Comparison of ENCODE assay signal across 11 mouse cellular contexts in the genomic region with DNA sequence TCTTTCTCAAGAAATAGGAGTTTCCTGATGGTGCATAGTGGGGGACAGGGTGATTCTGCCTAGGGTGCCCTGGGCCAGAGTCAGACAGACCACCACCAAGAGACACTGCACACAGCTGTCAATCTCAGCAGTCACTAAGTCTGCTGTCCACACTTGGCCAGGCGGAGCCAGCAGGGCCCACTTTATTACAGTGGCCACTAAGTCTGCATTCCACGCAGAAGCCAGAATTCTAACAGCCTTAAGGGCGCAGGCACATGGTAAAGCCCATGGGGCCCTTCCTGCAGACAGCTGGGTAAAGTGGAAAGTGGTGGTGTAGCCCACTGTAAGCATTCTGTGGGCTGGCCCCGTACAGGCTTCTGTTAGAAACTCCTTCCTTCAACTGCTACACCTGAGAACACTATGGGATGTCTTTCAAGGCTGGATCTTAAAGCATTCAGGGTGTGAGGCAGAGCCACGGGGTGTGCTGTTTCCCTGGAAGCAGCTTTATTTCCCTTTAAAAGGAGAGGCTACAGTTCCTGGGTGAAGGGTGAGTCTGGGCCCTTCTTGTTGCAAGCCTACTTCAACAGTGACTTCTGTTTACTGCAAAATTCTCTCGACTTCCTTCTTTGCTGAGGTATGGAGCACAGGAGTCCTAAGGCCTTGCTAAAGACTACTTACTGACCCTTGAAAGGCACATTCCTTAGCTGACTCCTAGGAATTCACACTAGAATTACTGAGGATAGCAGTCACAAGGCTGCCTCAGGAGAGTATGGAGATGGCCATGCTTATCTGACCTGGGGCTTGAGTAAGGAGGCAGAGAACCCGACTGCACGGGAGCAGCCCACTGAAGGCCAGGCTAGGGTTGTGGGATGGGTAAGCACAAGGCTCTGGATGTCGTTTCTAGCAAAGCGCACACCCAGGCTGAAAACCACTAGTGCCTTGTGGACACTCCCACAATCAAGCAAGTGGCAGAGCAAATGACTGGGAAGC. TPM values are rescaled to one million over a fixed set of nuclear protein-coding genes. Genes with fewer than 3 reads are reported as not detected.
DNase-seq lines count a peak whose midpoint lies in the region; ATAC-seq and TF ChIP-seq lines count a peak whose summit lies in the region.
"Had no signal": no experiment of that assay in that cellular context is flagged by ENCODE, and none has a peak within 500 bp of the region (broad histone marks: within the 10 kb centered on the region; RNA-seq: fewer than 3 reads in every experiment).

No protein-coding gene starts in this region.

- peaks cover 63% of the 10 kb centered on the region for H3K4me1 ChIP-seq in forebrain, embryonic 10.5 days
- peaks cover 3% of the 10 kb centered on the region; the same call in 1 of the 2 replicates for H3K4me1 ChIP-seq in forebrain, postnatal 0 days (ENCODE audit: insufficient read depth)
- H3K4me1 ChIP-seq in lung, adult 2 months (ENCODE audit: control insufficient read depth, insufficient read depth, low read length), result peaks cover 86% of the 10 kb centered on the region
- H3K4me1 ChIP-seq in kidney, postnatal 0 days (replicated peaks; ENCODE audit: insufficient read depth, low read length), result peaks cover 43% of the 10 kb centered on the region
- H3K4me1 ChIP-seq in small intestine, adult 2 months (ENCODE audit: control insufficient read depth, insufficient read depth, insufficient read length, low read length), result peaks cover 62% of the 10 kb centered on the region

- peak overlapping the region; percentile 76 for H3K27ac ChIP-seq in forebrain, embryonic 10.5 days
- no peak overlapping the region for H3K27ac ChIP-seq in forebrain, postnatal 0 days (ENCODE audit: low read depth, low read length)
- peak overlapping the region; percentile 88 for H3K27ac ChIP-seq in kidney, postnatal 0 days
- peak overlapping the region; percentile 58 for H3K27ac ChIP-seq in small intestine, adult 2 months (ENCODE audit: insufficient read depth, low read depth, low read length)

- peak; percentile 4; the same call in 1 of the 2 replicates for TF ChIP-seq POLR2A in lung, adult 2 months (IDR thresholded peaks at IDR 0.05; ENCODE audit: borderline replicate concordance, extremely low read depth, low read depth, low read length)
- no peak for TF ChIP-seq POLR2A in small intestine, adult 2 months (IDR thresholded peaks at IDR 0.05; ENCODE audit: low read depth, low read length)

- TF ChIP-seq CTCF in forebrain, postnatal 0 days (IDR thresholded peaks at IDR 0.05; ENCODE audit: low read depth), result no peak
- TF ChIP-seq CTCF in lung, adult 2 months (IDR thresholded peaks at IDR 0.05; ENCODE audit: insufficient read depth, low read length), result no peak
- TF ChIP-seq CTCF in kidney, postnatal 0 days (IDR thresholded peaks at IDR 0.05; ENCODE audit: low read depth), result no peak
- TF ChIP-seq CTCF in small intestine, adult 2 months (IDR thresholded peaks at IDR 0.05; ENCODE audit: extremely low read depth, insufficient read length, insufficient replicate concordance, low read depth, low read length), result no peak

- H3K4me2 ChIP-seq in forebrain, postnatal 0 days (ENCODE audit: low read depth), result no peak overlapping the region
- H3K4me2 ChIP-seq in kidney, postnatal 0 days (ENCODE audit: low read length), result no peak overlapping the region

- H3K9me3 ChIP-seq in forebrain, embryonic 10.5 days, result no peaks in the 10 kb centered on the region
- no peaks in the 10 kb centered on the region for H3K9me3 ChIP-seq in forebrain, postnatal 0 days (ENCODE audit: low read length)
- no peaks in the 10 kb centered on the region for H3K9me3 ChIP-seq in kidney, postnatal 0 days (replicated peaks; ENCODE audit: low read length)

- H3K4me3 ChIP-seq in forebrain, embryonic 10.5 days, result peak overlapping the region; percentile 8; the same call in 1 of the 2 replicates
- H3K4me3 ChIP-seq in forebrain, postnatal 0 days (ENCODE audit: low read depth, low read length), result no peak overlapping the region
- H3K4me3 ChIP-seq in lung, adult 2 months (replicated peaks; ENCODE audit: extremely low read depth, low read depth, low read length), result no peak overlapping the region
- H3K4me3 ChIP-seq in kidney, postnatal 0 days (replicated peaks; ENCODE audit: low read depth, low read length), result no peak overlapping the region
- no peak overlapping the region for H3K4me3 ChIP-seq in small intestine, adult 2 months (ENCODE audit: low read depth, low read length)

- H3K27me3 ChIP-seq in forebrain, embryonic 10.5 days (ENCODE audit: poor library complexity, severe bottlenecking), result no peaks in the 10 kb centered on the region
- no peaks in the 10 kb centered on the region for H3K27me3 ChIP-seq in forebrain, postnatal 0 days (ENCODE audit: insufficient read depth, low read length)
- H3K27me3 ChIP-seq in kidney, postnatal 0 days (ENCODE audit: insufficient read depth, low read length), result no peaks in the 10 kb centered on the region
- H3K27me3 ChIP-seq in small intestine, adult 2 months (ENCODE audit: control insufficient read depth, insufficient read depth, low read length), result no peaks in the 10 kb centered on the region

- intact Hi-C loops in left cerebral cortex, postnatal 10 days (cut with DNase I), result no loop called here
- intact Hi-C loops in left cerebral cortex, postnatal 25 days (cut with DNase I), result no loop called here

- no peak overlapping the region for H3K9ac ChIP-seq in forebrain, postnatal 0 days
- H3K9ac ChIP-seq in kidney, postnatal 0 days (ENCODE audit: low read depth, low read length), result peak overlapping the region; percentile 35; the same call in 1 of the 2 replicates

- peaks cover 7% of the 10 kb centered on the region; the same call in 1 of the 2 replicates for H3K36me3 ChIP-seq in forebrain, embryonic 10.5 days (replicated peaks)
- peaks cover 3% of the 10 kb centered on the region; the same call in 1 of the 2 replicates for H3K36me3 ChIP-seq in forebrain, postnatal 0 days (ENCODE audit: insufficient read depth)
- H3K36me3 ChIP-seq in kidney, postnatal 0 days (ENCODE audit: insufficient read depth, low read length), result no peaks in the 10 kb centered on the region
- H3K36me3 ChIP-seq in small intestine, adult 2 months (ENCODE audit: control insufficient read depth, insufficient read depth, low read length), result no peaks in the 10 kb centered on the region

- 55% methylated on average over 10 of the region's 10 CpGs for WGBS in forebrain, embryonic 10.5 days
- WGBS in forebrain, postnatal 0 days, result 51% methylated on average over 10 of the region's 10 CpGs
- WGBS in lung, adult 2 months, result 29% methylated on average over 10 of the region's 10 CpGs
- WGBS in kidney, postnatal 0 days, result 39% methylated on average over 10 of the region's 10 CpGs
- 47% methylated on average over 10 of the region's 10 CpGs for WGBS in small intestine, adult 2 months

- ATAC-seq in forebrain, postnatal 0 days, result no peak
- peak; percentile 43; the same call in 1 of the 2 replicates for ATAC-seq in kidney, postnatal 0 days (replicated peaks; ENCODE audit: low FRiP score, low read depth)
- ATAC-seq: activated CD4-positive, CD25-positive, alpha-beta regulatory T cell, adult 4 months had no signal

- DNase-seq in forebrain, embryonic 10.5 days (ENCODE audit: extremely low spot score, low spot score), result no peak
- DNase-seq in forebrain, postnatal 0 days, result no peak
- peak; percentile 61 for DNase-seq in lung, adult 2 months
- DNase-seq in lung, postnatal 14 days, result no peak
- DNase-seq in kidney, postnatal 0 days (ENCODE audit: low spot score), result peak; percentile 61
- no peak for DNase-seq in left cerebral cortex, postnatal 10 days (ENCODE audit: extremely low spot score in 1 of 2, low spot score in 2 of 2)
- DNase-seq in left cerebral cortex, postnatal 25 days (ENCODE audit: low spot score in 2 of 2), result no peak

RNA-seq across cellular contexts. Expression of a gene that starts 2.6 kb away (rescaled TPM):
- 0.21 TPM in 1 of 2 replicates, not detected in the other for polyA plus RNA-seq in forebrain, embryonic 10.5 days (2016; fragmentation: Nextera tagmentation; extraction: Ambion mirVana)
- total RNA-seq in forebrain, postnatal 0 days (2014; rRNA removed), result not detected in 2 replicates
- not detected in 2 replicates for polyA plus RNA-seq in forebrain, postnatal 0 days (2015; fragmentation: Nextera tagmentation; extraction: Ambion mirVana)
- polyA plus RNA-seq in lung, adult 2 months (2012; rRNA removed), result not detected in 2 replicates
- polyA plus RNA-seq in kidney, postnatal 0 days (2015; fragmentation: Nextera tagmentation; extraction: Ambion mirVana), result not detected in 2 replicates
- polyA plus RNA-seq in small intestine, adult 2 months (2012; rRNA removed), result not detected in 2 replicates
- not detected for total RNA-seq in left cerebral cortex, postnatal 10 days (2021)
- not detected for total RNA-seq in left cerebral cortex, postnatal 25 days (2021)
- polyA plus RNA-seq: embryonic facial prominence, embryonic 14.5 days; large intestine, adult 2 months had no signal

RNA-seq across cellular contexts. Expression of a gene that starts 24.7 kb away (rescaled TPM):
- polyA plus RNA-seq in forebrain, embryonic 10.5 days (2016; fragmentation: Nextera tagmentation; extraction: Ambion mirVana), result 23.1 and 23.8 TPM in 2 replicates
- total RNA-seq in forebrain, postnatal 0 days (2014; rRNA removed), result 25.5 and 32.0 TPM in 2 replicates
- 24.8 and 32.0 TPM in 2 replicates for polyA plus RNA-seq in forebrain, postnatal 0 days (2015; fragmentation: Nextera tagmentation; extraction: Ambion mirVana)
- polyA plus RNA-seq in lung, adult 2 months (2012; rRNA removed), result 88.4 and 109 TPM in 2 replicates
- 27.5 and 28.8 TPM in 2 replicates for polyA plus RNA-seq in kidney, postnatal 0 days (2015; fragmentation: Nextera tagmentation; extraction: Ambion mirVana)
- polyA plus RNA-seq in small intestine, adult 2 months (2012; rRNA removed), result 22.2 and 55.1 TPM in 2 replicates
- 100 to 1,000 TPM; 148 to 154 TPM for total RNA-seq in left cerebral cortex, postnatal 10 days (2021)
- total RNA-seq in left cerebral cortex, postnatal 25 days (2021), result 100 to 1,000 TPM; 161 to 167 TPM

Comparison
In these comparisons a context has a peak if more than half of its experiments do, and no peak if none do; other contexts are left out.
1. DNase-seq: peak in lung, adult 2 months (single experiment) and kidney, postnatal 0 days (single experiment); none in forebrain, embryonic 10.5 days (single experiment), forebrain, postnatal 0 days (single experiment), lung, postnatal 14 days (single experiment), left cerebral cortex, postnatal 10 days (0 of 2) and left cerebral cortex, postnatal 25 days (0 of 2).